Mouse (Mus musculus) forebrain, postnatal 0 days (tissue): Measurements from ENCODE around the gene Kcnma1. TPM values are rescaled to one million over a fixed set of nuclear protein-coding genes. Genes with fewer than 3 reads are reported as not detected.

ENCODE experiments used
- ATAC-seq: fragments of 200-750 bp; cut with Nextera tagmentation; 2 replicates; pipeline ENCODE4 v1.8.0; 2017; ENCODE audit warnings: mild to moderate bottlenecking, moderate library complexity
- DNase-seq: peaks from one replicate; pipeline ENCODE4 v3.0.0-alpha.2; 2015
- H3K27ac ChIP-seq: fragments of 300-500 bp; sonication (generic); 2 replicates; pipeline ENCODE4 v1.5.1; 2014; ENCODE audit warnings: low read depth, mild to moderate bottlenecking, antibody characterized with exemption, low read length, moderate library complexity, mixed read lengths
- H3K27me3 ChIP-seq: fragments of 300-500 bp; sonication (generic); 2 replicates; pipeline ENCODE4 v1.6.1; 2014; ENCODE audit warnings: mild to moderate bottlenecking, low read length, mixed read lengths; ENCODE audit not compliant: insufficient read depth
- H3K36me3 ChIP-seq: fragments of 300-500 bp; sonication (generic); 2 replicates; pipeline ENCODE4 v1.6.1; 2014; ENCODE audit warnings: mild to moderate bottlenecking, moderate library complexity; ENCODE audit not compliant: insufficient read depth
- H3K4me1 ChIP-seq: fragments of 300-500 bp; sonication (generic); 2 replicates; pipeline ENCODE4 v1.6.1; 2014; ENCODE audit warnings: antibody characterized with exemption; ENCODE audit not compliant: insufficient read depth
- H3K4me2 ChIP-seq: fragments of 300-500 bp; sonication (generic); 2 replicates; pipeline ENCODE4 v1.6.1; 2014; ENCODE audit warnings: low read depth, mild to moderate bottlenecking, moderate library complexity
- H3K4me3 ChIP-seq: fragments of 300-500 bp; sonication (generic); 2 replicates; pipeline ENCODE4 v1.5.1; 2014; ENCODE audit warnings: low read depth, low read length, mixed read lengths
- H3K9ac ChIP-seq: fragments of 300-500 bp; sonication (generic); 2 replicates; pipeline ENCODE4 v1.6.1; 2014; ENCODE audit warnings: mild to moderate bottlenecking
- H3K9me3 ChIP-seq: fragments of 300-500 bp; sonication (generic); 2 replicates; pipeline ENCODE4 v1.6.1; 2016; ENCODE audit warnings: low read length
- CTCF ChIP-seq: sonication (generic); IDR thresholded peaks from 2 replicates; pipeline ENCODE4 v1.5.1; 2016; ENCODE audit warnings: antibody characterized with exemption, control low read depth, low read depth
- WGBS: fragments of 180-500 bp; shearing (Covaris S2); extraction: QIAGEN DNeasy Blood & Tissue Kit; methylation state at CpG from one replicate; pipeline ENCODE4 v1.1.7; 2014; 5-methylcytosine and 5-hydroxymethylcytosine counted together
- polyA plus RNA-seq: library from polyadenylated mRNA; unstranded; fragments of >200 nt; fragmentation: Nextera tagmentation; extraction: Ambion mirVana; gene quantifications from 2 replicates; pipeline ENCODE4 v1.2.1, GENCODE M21; 2015
- total RNA-seq: library from RNA; depleted of rRNA; stranded (reverse); fragments of >200 nt; gene quantifications from 2 replicates; pipeline ENCODE4 v1.2.3, GENCODE M21; 2014

Gene Kcnma1
- total and polyA plus RNA-seq, 2 experiments from 2014 or later = 18.7 to 35.8 TPM

DNA sequence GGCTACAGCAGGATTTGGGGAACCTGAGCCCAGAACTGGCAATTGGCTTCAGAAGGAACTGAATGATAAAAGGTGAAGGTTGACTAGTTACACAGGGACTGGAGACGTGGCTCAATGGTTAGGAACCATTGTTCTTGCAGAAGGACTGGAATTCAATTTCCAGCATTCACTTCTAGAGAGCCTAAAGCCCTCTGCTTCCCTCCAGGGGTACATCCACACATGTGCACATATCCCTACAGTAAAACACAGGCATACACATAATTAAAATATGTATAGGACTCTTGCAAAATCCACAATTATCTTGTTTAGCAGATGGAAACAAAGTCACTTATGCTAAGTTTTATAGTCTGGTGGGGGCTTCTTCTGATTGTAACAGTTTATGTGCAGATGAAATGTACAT, 485.1 kb downstream of the Kcnma1 start:
- WGBS = 44% methylated on average over 1 of the region's 1 CpGs
- Histone ChIP-seq H3K4me3 (no peak overlapping the region), H3K4me1 (no peaks in the 10 kb centered on the region), H3K27ac (no peak overlapping the region), H3K9ac (no peak overlapping the region), H3K27me3 (no peaks in the 10 kb centered on the region), H3K36me3 (no peaks in the 10 kb centered on the region), H3K9me3 (no peaks in the 10 kb centered on the region), H3K4me2 (no peak overlapping the region)
- DNase-seq = no peak
- ATAC-seq = no peak
- no peak for TF ChIP-seq CTCF

DNA sequence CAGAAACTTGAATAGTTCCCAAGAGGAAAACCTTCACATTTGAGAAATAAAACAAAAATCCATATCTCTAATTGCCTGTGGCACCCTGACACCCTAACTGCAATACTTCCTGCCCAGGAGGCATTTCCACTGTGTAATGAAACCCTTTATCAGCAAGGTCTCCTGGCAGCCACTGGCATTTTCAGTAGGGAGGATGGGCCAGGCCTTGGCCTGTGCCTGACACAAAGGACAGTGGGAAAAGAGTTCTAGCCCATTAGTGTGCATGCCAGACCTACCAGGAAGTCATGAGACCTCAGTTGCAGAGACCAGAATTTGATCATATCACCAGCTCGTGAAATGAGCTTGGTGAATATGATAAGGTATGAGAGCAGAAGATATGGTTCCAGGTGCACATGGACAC, 488.4 kb downstream of the Kcnma1 start:
- Histone ChIP-seq H3K9ac (no peak overlapping the region), H3K27ac (no peak overlapping the region), H3K9me3 (no peaks in the 10 kb centered on the region), H3K4me2 (no peak overlapping the region), H3K27me3 (no peaks in the 10 kb centered on the region), H3K36me3 (no peaks in the 10 kb centered on the region), H3K4me1 (no peaks in the 10 kb centered on the region), H3K4me3 (no peak overlapping the region)
- WGBS = 94% methylated on average over 1 of the region's 1 CpGs
- ATAC-seq (no peak), DNase-seq (no peak)
- no peak for TF ChIP-seq CTCF

DNA sequence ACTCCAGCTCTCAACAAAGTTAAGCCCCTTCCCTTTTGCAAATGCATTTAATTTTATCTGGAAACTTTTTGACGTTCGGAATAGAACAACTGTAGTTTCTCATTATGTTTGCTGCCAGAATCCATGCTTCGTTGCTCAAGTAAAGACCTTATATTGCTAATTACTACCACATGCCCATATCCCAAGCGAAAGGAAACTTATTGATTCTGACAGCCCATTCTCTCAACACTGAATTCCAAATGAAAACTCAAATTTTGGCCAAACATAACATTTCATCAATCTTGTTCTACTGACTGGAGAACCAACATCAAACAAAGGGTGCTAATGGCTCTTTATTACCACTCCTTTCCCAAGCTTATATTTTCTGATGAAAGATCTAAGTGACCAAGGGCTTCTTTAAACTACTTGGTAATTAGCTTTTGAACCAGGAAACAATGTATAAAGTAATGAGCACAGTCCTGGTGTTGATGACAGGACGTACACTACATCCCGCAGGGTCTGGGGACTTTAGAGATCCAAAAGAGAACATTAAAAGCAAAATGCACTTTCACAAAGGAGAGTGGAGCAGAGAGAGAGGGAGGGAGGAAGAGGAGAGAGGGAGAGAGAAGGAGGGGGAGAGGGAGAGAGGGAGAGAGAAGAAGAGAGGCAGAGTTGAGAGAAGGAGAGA, 490.3 kb downstream of the Kcnma1 start:
- no peak overlapping the region for H3K4me3 ChIP-seq
- H3K9ac ChIP-seq = no peak overlapping the region
- H3K4me1 ChIP-seq = no peaks in the 10 kb centered on the region
- WGBS = 38% methylated on average over 6 of the region's 6 CpGs
- no peaks in the 10 kb centered on the region for H3K27me3 ChIP-seq
- H3K27ac ChIP-seq = no peak overlapping the region
- no peak overlapping the region for H3K4me2 ChIP-seq
- TF ChIP-seq CTCF = no peak
- ATAC-seq = no peak
- no peaks in the 10 kb centered on the region for H3K36me3 ChIP-seq
- no peak for DNase-seq
- no peaks in the 10 kb centered on the region for H3K9me3 ChIP-seq

DNA sequence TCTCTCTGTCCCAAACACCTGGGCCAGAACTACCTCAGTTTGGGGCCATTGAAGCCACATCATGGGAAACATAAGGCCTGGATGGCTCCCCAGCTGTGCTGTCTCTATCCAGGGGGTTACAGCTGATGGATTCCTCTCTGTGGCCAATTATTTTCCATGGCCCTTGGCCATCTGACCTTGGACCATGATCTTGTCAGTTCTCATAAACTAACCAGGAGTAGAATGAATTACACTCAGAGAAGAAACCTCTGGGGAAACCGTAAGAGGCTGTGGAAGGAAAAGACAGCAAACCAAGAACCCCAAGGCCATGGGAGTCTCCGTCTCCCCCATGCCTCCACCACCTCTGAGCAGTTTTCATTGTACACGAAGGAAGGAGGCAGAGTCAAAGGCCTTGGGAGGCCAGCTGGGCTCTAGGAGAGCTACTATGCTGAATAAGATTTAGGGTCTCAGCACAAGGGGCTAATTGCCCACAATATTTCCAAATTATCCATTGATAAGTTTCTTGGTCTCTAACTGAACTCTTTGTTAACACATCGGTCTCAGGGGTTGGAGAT, 491.6 kb downstream of the Kcnma1 start:
- Histone ChIP-seq H3K9ac (no peak overlapping the region), H3K27me3 (no peaks in the 10 kb centered on the region), H3K4me2 (no peak overlapping the region), H3K9me3 (no peaks in the 10 kb centered on the region), H3K27ac (no peak overlapping the region), H3K4me3 (no peak overlapping the region), H3K36me3 (no peaks in the 10 kb centered on the region), H3K4me1 (no peaks in the 10 kb centered on the region)
- 83% methylated on average over 4 of the region's 4 CpGs for whole genome bisulfite sequencing
- ATAC-seq = no peak
- DNase-seq = no peak
- TF ChIP-seq CTCF = no peak

DNA sequence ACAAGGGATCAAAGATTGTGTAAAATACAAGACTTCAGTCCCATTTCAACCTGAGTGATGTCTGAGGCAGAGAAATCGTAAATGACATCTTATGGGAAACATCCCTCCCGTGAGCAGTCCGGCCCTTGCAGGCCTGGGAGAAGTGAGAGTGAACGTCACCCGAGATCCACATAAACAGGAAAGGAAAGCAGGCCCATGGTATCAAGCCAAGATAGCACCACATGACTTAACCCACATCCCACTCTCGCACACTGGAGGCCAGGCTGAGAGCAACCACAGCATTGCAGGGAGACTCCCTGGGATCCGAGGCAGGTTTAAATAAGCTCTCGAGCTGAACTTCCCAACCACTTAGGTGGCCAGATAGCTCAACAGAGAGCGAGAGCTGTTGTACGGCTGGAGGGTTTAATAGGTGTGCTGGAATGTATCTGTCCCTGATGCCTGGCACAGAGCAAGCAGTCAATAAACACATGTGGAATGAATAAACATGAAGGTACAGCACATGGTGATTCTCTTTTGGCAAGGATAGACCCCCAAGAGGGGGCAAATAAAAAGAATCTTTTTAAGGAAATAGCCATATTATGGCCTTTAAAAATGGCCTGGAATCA, 493.1 kb downstream of the Kcnma1 start:
- Histone ChIP-seq H3K27me3 (no peaks in the 10 kb centered on the region), H3K4me1 (no peaks in the 10 kb centered on the region), H3K36me3 (no peaks in the 10 kb centered on the region), H3K4me3 (no peak overlapping the region), H3K27ac (no peak overlapping the region), H3K9me3 (no peaks in the 10 kb centered on the region), H3K4me2 (no peak overlapping the region), H3K9ac (no peak overlapping the region)
- TF ChIP-seq CTCF = no peak
- ATAC-seq = no peak
- no peak for DNase-seq
- WGBS = 86% methylated on average over 10 of the region's 10 CpGs

DNA sequence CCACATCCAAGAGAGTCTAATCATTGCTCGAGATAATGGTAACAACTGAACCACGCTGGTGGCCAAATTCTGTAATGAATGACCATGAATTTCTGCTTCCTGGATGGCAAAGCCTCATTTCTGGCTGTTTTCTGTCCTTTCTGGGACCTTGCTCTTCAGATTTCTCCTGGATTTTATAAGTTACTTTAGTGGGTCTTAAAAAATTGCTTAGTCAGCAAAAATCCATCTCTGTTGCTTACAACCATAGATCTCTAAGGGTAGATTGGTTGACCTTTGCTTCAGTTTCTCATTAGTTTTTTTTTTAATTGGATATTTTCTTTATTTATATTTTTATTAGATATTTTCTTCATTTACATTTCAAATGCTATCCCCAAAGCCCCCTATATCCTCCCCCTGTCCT, 496.9 kb downstream of the Kcnma1 start:
- H3K9me3 ChIP-seq = no peaks in the 10 kb centered on the region
- H3K4me2 ChIP-seq = no peak overlapping the region
- no peak for DNase-seq
- no peak overlapping the region for H3K9ac ChIP-seq
- TF ChIP-seq CTCF = no peak
- H3K4me1 ChIP-seq = no peaks in the 10 kb centered on the region
- H3K36me3 ChIP-seq = no peaks in the 10 kb centered on the region
- 92% methylated on average over 2 of the region's 2 CpGs for WGBS
- no peak overlapping the region for H3K4me3 ChIP-seq
- no peak for ATAC-seq
- no peak overlapping the region for H3K27ac ChIP-seq
- H3K27me3 ChIP-seq = no peaks in the 10 kb centered on the region

DNA sequence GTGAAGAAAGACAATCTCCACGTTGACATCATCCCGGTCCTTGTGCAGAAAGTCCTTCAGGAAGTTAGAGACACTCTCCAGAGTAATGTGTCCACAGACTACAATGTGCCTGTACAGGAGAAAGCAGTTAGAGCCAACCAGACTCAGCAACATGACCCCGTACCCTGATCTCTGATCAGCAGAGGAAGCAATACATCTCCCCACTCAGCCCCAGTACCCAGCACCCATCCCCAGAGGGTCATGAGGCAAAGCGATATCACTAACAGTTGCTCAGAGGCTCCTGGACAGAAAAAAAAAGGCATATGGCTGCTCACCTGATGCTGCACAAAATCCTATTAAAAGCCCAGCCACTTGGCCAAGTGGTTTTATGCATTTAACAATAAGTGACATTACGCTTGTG, 504.5 kb downstream of the Kcnma1 start:
- WGBS = 85% methylated on average over 5 of the region's 5 CpGs
- H3K4me2 ChIP-seq = no peak overlapping the region
- H3K36me3 ChIP-seq = no peaks in the 10 kb centered on the region
- no peak for TF ChIP-seq CTCF
- H3K9me3 ChIP-seq = no peaks in the 10 kb centered on the region
- H3K27ac ChIP-seq = no peak overlapping the region
- H3K27me3 ChIP-seq = no peaks in the 10 kb centered on the region
- no peaks in the 10 kb centered on the region for H3K4me1 ChIP-seq
- no peak overlapping the region for H3K4me3 ChIP-seq
- ATAC-seq (no peak), DNase-seq (no peak)
- no peak overlapping the region for H3K9ac ChIP-seq
